Mouse (Mus musculus): ENCODE measurements around the gene Ass1. TPM values are rescaled to one million over a fixed set of nuclear protein-coding genes. Genes with fewer than 3 reads are reported as not detected.

The Ass1 gene
- polyA plus RNA-seq, 1 experiment from 2014 or later: 12.4 TPM

GRCm38 (mm10) chr2:31501448-31502130 is 31.6 kb downstream of the Ass1 start:
- no peak for ATAC-seq (ENCODE audit: insufficient number of reproducible peaks, low FRiP score)
- Histone ChIP-seq H3K4me1 (replicated peaks) (no peaks in the 10 kb centered on the region), H3K36me3 (no peaks in the 10 kb centered on the region), H3K9me3 (replicated peaks) (no peaks in the 10 kb centered on the region), H3K4me3 (no peak overlapping the region), H3K27me3 (replicated peaks) (peaks cover 69% of the 10 kb centered on the region), H3K27ac (ENCODE audit: poor library complexity, severe bottlenecking) (no peak overlapping the region), H3K4me2 (no peak overlapping the region), H3K9ac (no peak overlapping the region)
- WGBS: 64% methylated on average over 20 of the region's 20 CpGs

GRCm38 (mm10) chr2:31502616-31503522 is 32.9 kb downstream of the Ass1 start:
- ATAC-seq (ENCODE audit: insufficient number of reproducible peaks, low FRiP score): no peak
- no peak overlapping the region for H3K4me3 ChIP-seq
- no peak overlapping the region for H3K9ac ChIP-seq
- no peak overlapping the region for H3K27ac ChIP-seq (ENCODE audit: poor library complexity, severe bottlenecking)
- H3K4me1 ChIP-seq (replicated peaks): no peaks in the 10 kb centered on the region
- no peak overlapping the region for H3K4me2 ChIP-seq
- peaks cover 59% of the 10 kb centered on the region for H3K27me3 ChIP-seq (replicated peaks)
- H3K9me3 ChIP-seq (replicated peaks): no peaks in the 10 kb centered on the region
- no peaks in the 10 kb centered on the region for H3K36me3 ChIP-seq
- 45% methylated on average over 15 of the region's 15 CpGs for whole genome bisulfite sequencing

DNA sequence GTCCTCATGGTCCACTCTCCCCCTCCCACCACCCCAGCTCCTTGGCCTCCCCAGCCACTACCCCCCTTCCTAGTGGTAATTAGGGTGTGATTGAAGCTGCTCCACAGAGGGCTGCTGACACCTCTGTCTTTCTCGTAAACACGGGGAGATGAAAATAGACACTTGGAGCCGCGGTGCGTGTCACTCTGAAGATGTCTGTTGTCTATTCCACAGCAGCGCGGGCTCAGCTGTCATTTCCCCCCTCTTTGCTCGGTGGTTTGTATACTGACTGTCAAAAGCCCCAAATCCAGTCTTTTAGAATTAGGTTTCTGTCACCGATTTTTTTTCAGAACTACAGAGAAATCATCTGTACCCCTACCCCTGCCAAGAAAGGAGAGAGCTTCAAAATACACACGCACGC is 35.5 kb downstream of the Ass1 start:
- Histone ChIP-seq H3K27me3 (replicated peaks) (peaks cover 36% of the 10 kb centered on the region), H3K4me2 (no peak overlapping the region)

GRCm38 (mm10) chr2:31508851-31509250 is 38.8 kb downstream of the Ass1 start:
- 92% methylated on average over 6 of the region's 6 CpGs for WGBS
- Histone ChIP-seq H3K4me2 (no peak overlapping the region), H3K27me3 (replicated peaks) (peaks cover 11% of the 10 kb centered on the region; the same call in 1 of the 2 replicates), H3K4me1 (replicated peaks) (no peaks in the 10 kb centered on the region), H3K27ac (ENCODE audit: poor library complexity, severe bottlenecking) (no peak overlapping the region), H3K9me3 (replicated peaks) (no peaks in the 10 kb centered on the region), H3K9ac (no peak overlapping the region), H3K4me3 (no peak overlapping the region), H3K36me3 (no peaks in the 10 kb centered on the region)
- no peak for ATAC-seq (ENCODE audit: insufficient number of reproducible peaks, low FRiP score)

More for the DNA sequence above, 35.5 kb downstream of the Ass1 start:
- Histone ChIP-seq H3K27ac (ENCODE audit: poor library complexity, severe bottlenecking) (no peak overlapping the region), H3K9ac (no peak overlapping the region), H3K4me1 (replicated peaks) (no peaks in the 10 kb centered on the region), H3K9me3 (replicated peaks) (no peaks in the 10 kb centered on the region), H3K36me3 (no peaks in the 10 kb centered on the region), H3K4me3 (no peak overlapping the region)
- no peak for ATAC-seq (ENCODE audit: insufficient number of reproducible peaks, low FRiP score)
- 51% methylated on average over 11 of the region's 11 CpGs for WGBS

- Histone ChIP-seq H3K4me1 (replicated peaks) (no peaks in the 10 kb centered on the region), H3K27ac (ENCODE audit: poor library complexity, severe bottlenecking) (no peak overlapping the region), H3K9me3 (replicated peaks) (peaks cover 15% of the 10 kb centered on the region), H3K36me3 (peaks cover 11% of the 10 kb centered on the region; the same call in 1 of the 2 replicates), H3K4me3 (no peak overlapping the region), H3K9ac (no peak overlapping the region), H3K4me2 (no peak overlapping the region), H3K27me3 (replicated peaks) (no peaks in the 10 kb centered on the region)
- 71% methylated on average over 6 of the region's 6 CpGs for WGBS
- ATAC-seq (ENCODE audit: insufficient number of reproducible peaks, low FRiP score): no peak
Observed at GRCm38 (mm10) chr2:31511316-31511715, 41.3 kb downstream of the Ass1 start.

- ATAC-seq (ENCODE audit: insufficient number of reproducible peaks, low FRiP score): no peak
- Histone ChIP-seq H3K4me3 (no peak overlapping the region), H3K36me3 (peaks cover 11% of the 10 kb centered on the region; the same call in 1 of the 2 replicates), H3K4me2 (no peak overlapping the region), H3K9me3 (replicated peaks) (peaks cover 15% of the 10 kb centered on the region), H3K27ac (ENCODE audit: poor library complexity, severe bottlenecking) (no peak overlapping the region), H3K4me1 (replicated peaks) (no peaks in the 10 kb centered on the region), H3K9ac (no peak overlapping the region), H3K27me3 (replicated peaks) (no peaks in the 10 kb centered on the region)
- 80% methylated on average over 12 of the region's 12 CpGs for WGBS
Observed at GRCm38 (mm10) chr2:31516557-31516956, 46.5 kb downstream of the Ass1 start.

DNA sequence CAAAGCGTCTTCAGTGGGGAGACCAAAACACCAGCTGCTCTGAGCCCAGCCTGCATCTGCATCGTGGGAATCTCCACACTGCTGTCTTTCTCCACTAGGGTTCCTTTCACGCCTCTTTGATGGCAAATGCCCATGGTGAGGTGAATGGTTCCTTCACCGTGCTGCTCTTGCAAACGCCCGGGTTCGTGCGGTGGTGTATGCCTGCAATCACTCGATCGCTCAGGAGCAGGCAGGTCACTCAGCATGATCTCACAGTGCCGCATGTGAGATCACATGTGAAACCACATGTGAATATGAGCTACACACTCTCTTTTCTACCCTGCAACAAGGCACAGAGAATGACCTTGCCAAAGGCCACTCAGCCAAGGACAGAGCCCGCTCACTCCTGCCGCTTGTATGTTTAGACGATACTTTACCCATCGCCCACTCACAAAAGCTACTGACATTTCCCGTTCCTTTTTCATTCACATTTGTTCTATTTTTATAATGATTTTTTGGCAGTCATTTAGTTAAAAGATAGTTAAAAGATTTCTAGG is 51.9 kb downstream of the Ass1 start:
- Histone ChIP-seq H3K4me3 (no peak overlapping the region), H3K9me3 (replicated peaks) (no peaks in the 10 kb centered on the region), H3K27ac (ENCODE audit: poor library complexity, severe bottlenecking) (no peak overlapping the region), H3K4me1 (replicated peaks) (no peaks in the 10 kb centered on the region), H3K4me2 (no peak overlapping the region), H3K27me3 (replicated peaks) (peaks cover 15% of the 10 kb centered on the region), H3K9ac (no peak overlapping the region), H3K36me3 (no peaks in the 10 kb centered on the region)
- no peak for ATAC-seq (ENCODE audit: insufficient number of reproducible peaks, low FRiP score)
- WGBS: 78% methylated on average over 16 of the region's 16 CpGs

GRCm38 (mm10) chr2:31524641-31525040 is 54.6 kb downstream of the Ass1 start:
- no peaks in the 10 kb centered on the region for H3K9me3 ChIP-seq (replicated peaks)
- H3K9ac ChIP-seq: no peak overlapping the region
- H3K27me3 ChIP-seq (replicated peaks): peaks cover 21% of the 10 kb centered on the region
- H3K4me3 ChIP-seq: no peak overlapping the region
- 49% methylated on average over 5 of the region's 5 CpGs for WGBS
- H3K4me1 ChIP-seq (replicated peaks): no peaks in the 10 kb centered on the region
- no peak for ATAC-seq (ENCODE audit: insufficient number of reproducible peaks, low FRiP score)
- no peak overlapping the region for H3K27ac ChIP-seq (ENCODE audit: poor library complexity, severe bottlenecking)
- H3K4me2 ChIP-seq: no peak overlapping the region
- no peaks in the 10 kb centered on the region for H3K36me3 ChIP-seq

DNA sequence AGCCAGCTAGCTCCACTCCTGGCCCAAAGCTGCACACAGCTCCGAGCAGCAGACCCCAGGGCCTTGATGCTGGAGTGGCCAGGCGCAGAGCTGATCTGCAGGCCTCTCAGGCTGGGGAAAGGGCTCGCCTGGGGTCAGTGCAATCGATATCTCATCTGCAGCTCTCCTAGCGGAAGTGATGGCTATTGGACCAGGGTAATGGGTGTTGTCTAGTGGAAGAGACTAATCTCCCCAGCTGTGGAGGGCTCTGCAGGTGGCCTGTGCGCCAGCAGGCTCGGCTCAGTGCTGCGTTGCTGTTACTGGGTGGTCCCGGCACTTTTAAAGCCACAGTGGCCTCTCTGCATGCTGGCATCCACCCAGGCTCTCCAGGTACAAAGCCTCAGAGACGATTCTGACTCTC is 55.8 kb downstream of the Ass1 start:
- ATAC-seq (ENCODE audit: insufficient number of reproducible peaks, low FRiP score): no peak
- peaks cover 21% of the 10 kb centered on the region for H3K27me3 ChIP-seq (replicated peaks)
- no peaks in the 10 kb centered on the region for H3K9me3 ChIP-seq (replicated peaks)
- WGBS: 40% methylated on average over 10 of the region's 10 CpGs
- no peak overlapping the region for H3K4me3 ChIP-seq
- no peaks in the 10 kb centered on the region for H3K4me1 ChIP-seq (replicated peaks)
- H3K36me3 ChIP-seq: no peaks in the 10 kb centered on the region
- no peak overlapping the region for H3K27ac ChIP-seq (ENCODE audit: poor library complexity, severe bottlenecking)
- no peak overlapping the region for H3K4me2 ChIP-seq
- H3K9ac ChIP-seq: no peak overlapping the region; the same call in 1 of the 2 replicates

GRCm38 (mm10) chr2:31530201-31530600 is 60.2 kb downstream of the Ass1 start:
- no peak overlapping the region for H3K27ac ChIP-seq (ENCODE audit: poor library complexity, severe bottlenecking)
- no peak overlapping the region for H3K4me2 ChIP-seq
- 66% methylated on average over 5 of the region's 5 CpGs for WGBS
- ATAC-seq (ENCODE audit: insufficient number of reproducible peaks, low FRiP score): no peak
- H3K4me1 ChIP-seq (replicated peaks): 0 out of 2 replicates have a peak, but pooled peaks cover 5% of the 10 kb centered on the region
- no peaks in the 10 kb centered on the region for H3K9me3 ChIP-seq (replicated peaks)
- no peak overlapping the region for H3K9ac ChIP-seq
- H3K36me3 ChIP-seq: no peaks in the 10 kb centered on the region
- H3K4me3 ChIP-seq: no peak overlapping the region
- H3K27me3 ChIP-seq (replicated peaks): peaks cover 12% of the 10 kb centered on the region

DNA sequence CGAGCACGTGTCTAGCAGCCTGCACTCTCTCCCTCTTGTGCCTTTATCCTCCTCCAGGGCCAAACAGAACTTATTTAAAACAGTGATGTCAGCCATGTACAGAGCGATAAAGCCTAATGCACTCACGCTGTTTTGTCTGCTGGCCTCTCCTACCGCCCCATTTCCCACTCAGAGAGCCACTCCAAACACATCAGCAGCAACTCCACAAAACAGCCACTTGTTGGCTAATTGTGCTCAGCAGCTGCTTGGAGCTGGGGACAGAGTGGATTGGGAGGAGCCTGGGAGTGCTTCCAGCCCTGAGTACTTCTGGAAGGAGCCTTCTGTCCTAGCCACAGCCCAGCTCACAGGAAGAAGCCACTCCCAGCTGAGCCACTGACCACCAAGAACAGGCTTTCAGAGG is 67.0 kb downstream of the Ass1 start:
- Histone ChIP-seq H3K9ac (no peak overlapping the region), H3K4me3 (no peak overlapping the region), H3K9me3 (replicated peaks) (no peaks in the 10 kb centered on the region), H3K36me3 (no peaks in the 10 kb centered on the region), H3K4me1 (replicated peaks) (peaks cover 27% of the 10 kb centered on the region), H3K27me3 (replicated peaks) (no peaks in the 10 kb centered on the region; the same call in 1 of the 2 replicates), H3K27ac (ENCODE audit: poor library complexity, severe bottlenecking) (peak overlapping the region; percentile 70), H3K4me2 (peak overlapping the region; percentile 8; the same call in 1 of the 2 replicates)
- ATAC-seq (ENCODE audit: insufficient number of reproducible peaks, low FRiP score): no peak
- WGBS: 29% methylated on average over 5 of the region's 5 CpGs

All from heart, embryonic 12.5 days (tissue).